Mouse (Mus musculus) small intestine, adult 2 months (tissue): Measurements from ENCODE around the gene Pml.

Experiments
- CTCF ChIP-seq: fragments of 200-500 bp; IDR thresholded peaks from 2 replicates; pipeline ENCODE4 v1.5.1; 2012; ENCODE audit warnings: low read depth, mild to moderate bottlenecking, control low read depth, inconsistent platforms, low read length, moderate library complexity, mixed read lengths; ENCODE audit not compliant: insufficient replicate concordance, insufficient read length; ENCODE audit errors: extremely low read depth
- POLR2A ChIP-seq: fragments of 200-500 bp; IDR thresholded peaks from 2 replicates; pipeline ENCODE4 v1.6.1; 2012; ENCODE audit warnings: low read depth, mild to moderate bottlenecking, control low read depth, inconsistent platforms, low read length, moderate library complexity

DNA sequence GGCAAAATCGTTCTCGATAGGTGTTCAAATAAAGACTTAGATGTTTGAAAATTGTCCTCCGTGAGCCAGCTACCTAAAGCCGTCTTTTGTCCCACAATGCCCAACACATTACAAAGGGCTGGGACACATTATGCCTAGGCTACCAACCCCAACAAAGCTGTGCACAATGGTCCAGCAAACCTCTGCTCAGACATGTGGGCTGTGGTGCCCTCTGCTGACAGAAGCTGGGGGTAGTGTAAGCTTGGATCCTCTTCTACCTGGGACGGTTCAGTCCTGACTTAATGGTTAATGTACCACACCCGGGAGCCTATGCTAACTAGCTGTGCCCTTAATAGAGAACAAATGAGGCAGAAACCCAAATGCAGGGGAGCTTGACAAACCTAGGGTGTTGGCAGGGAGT, 33.2 kb downstream of the Pml start:
- TF ChIP-seq POLR2A (no peak), CTCF (peak; percentile 31; the same call in 1 of the 2 replicates)
